Mouse (Mus musculus): ENCODE data around the gene Eef1akmt4. TPM values are rescaled to one million over a fixed set of nuclear protein-coding genes. Genes with fewer than 3 reads are reported as not detected.
A peak's percentile ranks its signal among the peaks of the same experiment; 100 is the strongest.

Gene Eef1akmt4
- polyA plus RNA-seq, 1 experiment = 7.2 TPM

DNA sequence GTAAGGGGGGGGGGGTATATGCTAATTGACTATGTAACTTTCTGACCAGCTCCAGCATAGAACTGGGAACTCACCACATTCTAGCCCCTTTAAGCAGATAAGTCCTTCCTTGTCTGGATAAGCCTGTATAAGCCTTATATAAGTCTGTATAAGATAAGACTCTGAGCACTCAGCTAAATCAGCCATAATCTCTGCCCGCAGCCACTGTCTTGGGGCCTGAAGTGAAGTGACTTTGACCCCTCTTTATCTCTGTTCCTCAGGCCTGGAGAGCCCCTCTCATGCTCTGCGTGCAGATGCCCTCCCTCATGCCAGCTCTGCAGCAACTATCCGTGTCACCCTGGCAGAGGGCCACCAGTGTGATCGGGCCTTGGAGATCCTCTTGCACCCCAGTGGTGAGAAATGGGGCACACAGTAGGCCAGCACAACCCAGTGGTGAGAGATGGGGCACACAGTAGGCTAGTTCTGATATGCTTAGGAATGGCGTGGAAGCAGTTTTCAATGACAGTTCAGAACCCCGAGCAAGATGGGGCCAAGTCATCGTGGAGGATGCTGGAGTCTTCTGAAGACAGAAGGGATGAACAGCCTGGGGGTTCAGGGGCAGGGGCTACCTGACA lies 16.2 kb upstream of the Eef1akmt4 start:
- Histone ChIP-seq H3K36me3 (ENCODE audit: control insufficient read depth, insufficient read depth, low read length) (no peaks in the 10 kb centered on the region), H3K4me1 (ENCODE audit: control insufficient read depth, insufficient read depth, insufficient read length, low read length) (peaks cover 5% of the 10 kb centered on the region), H3K27me3 (ENCODE audit: control insufficient read depth, insufficient read depth, low read length) (peaks cover 18% of the 10 kb centered on the region), H3K4me3 (ENCODE audit: low read depth, low read length) (no peak overlapping the region), H3K27ac (ENCODE audit: insufficient read depth, low read depth, low read length) (no peak overlapping the region)
- TF ChIP-seq CTCF (IDR thresholded peaks at IDR 0.05; ENCODE audit: extremely low read depth, insufficient read length, insufficient replicate concordance, low read depth, low read length) = no peak
- no peak for TF ChIP-seq POLR2A (IDR thresholded peaks at IDR 0.05; ENCODE audit: low read depth, low read length)
- 55% methylated on average over 7 of the region's 7 CpGs for whole genome bisulfite sequencing

DNA sequence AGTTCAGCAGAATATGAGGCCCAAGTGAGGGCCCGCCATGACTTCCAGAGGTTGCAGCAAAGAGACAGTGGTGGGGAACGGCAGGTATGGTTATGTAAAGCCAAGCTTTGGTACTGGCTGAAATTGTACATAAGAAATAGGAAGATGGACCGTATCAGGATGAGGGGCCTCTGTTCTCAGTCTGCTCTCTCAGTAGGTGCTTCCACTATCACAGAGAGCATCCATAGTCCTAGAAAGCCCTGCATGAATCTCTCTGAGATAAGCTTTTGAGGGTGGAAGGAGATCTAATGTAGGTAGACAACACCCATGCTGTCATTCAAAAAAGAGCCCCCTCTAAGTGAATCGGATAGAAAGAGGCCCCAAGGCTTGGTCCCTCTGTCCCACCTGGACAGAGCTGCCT lies 15.7 kb upstream of the Eef1akmt4 start:
- no peak overlapping the region for H3K27ac ChIP-seq (ENCODE audit: insufficient read depth, low read depth, low read length)
- no peak overlapping the region for H3K4me3 ChIP-seq (ENCODE audit: low read depth, low read length)
- H3K36me3 ChIP-seq (ENCODE audit: control insufficient read depth, insufficient read depth, low read length) = no peaks in the 10 kb centered on the region
- peaks cover 12% of the 10 kb centered on the region for H3K27me3 ChIP-seq (ENCODE audit: control insufficient read depth, insufficient read depth, low read length)
- TF ChIP-seq POLR2A (IDR thresholded peaks at IDR 0.05; ENCODE audit: low read depth, low read length) (no peak), CTCF (IDR thresholded peaks at IDR 0.05; ENCODE audit: extremely low read depth, insufficient read length, insufficient replicate concordance, low read depth, low read length) (no peak)
- 90% methylated on average over 4 of the region's 4 CpGs for WGBS
- peaks cover 2% of the 10 kb centered on the region; the same call in 1 of the 2 replicates for H3K4me1 ChIP-seq (ENCODE audit: control insufficient read depth, insufficient read depth, insufficient read length, low read length)

DNA sequence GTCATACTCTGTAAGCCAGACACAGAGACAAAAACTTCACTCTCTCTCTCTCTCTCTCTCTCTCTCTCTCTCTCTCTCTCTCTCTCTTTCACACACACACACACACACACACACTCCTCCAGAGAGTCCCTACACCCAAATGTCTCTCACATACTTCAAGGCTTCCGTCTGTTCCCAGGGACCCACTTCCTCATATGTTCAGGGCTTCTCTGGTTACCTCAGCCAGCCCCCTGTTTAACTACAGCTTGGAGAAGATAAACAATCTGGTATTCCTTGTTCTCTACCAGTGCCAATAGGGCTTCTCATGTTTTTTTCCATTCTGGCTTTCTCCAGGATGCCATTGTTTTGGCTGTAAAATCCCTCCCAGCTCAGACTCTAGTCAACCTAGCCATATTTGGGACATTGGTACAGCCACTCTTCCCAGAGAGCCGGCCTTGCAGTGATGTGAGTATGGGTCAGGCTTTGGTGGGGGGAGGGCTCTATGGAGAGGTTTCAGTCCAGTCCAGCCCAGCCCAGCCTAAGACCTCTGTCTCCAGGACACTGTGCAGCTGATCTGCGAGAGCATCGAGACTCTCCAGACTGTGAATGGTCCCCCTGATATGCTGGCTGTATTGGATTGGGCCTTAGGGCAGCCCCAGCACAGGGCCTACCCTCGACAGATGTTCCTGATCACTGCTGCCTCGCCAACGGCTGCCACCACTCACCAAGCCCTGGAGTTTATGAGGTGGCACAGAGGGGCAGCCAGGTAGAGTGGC lies 14.5 kb upstream of the Eef1akmt4 start:
- H3K4me1 ChIP-seq (ENCODE audit: control insufficient read depth, insufficient read depth, insufficient read length, low read length) = peaks cover 2% of the 10 kb centered on the region; the same call in 1 of the 2 replicates
- peaks cover 1% of the 10 kb centered on the region; the same call in 1 of the 2 replicates for H3K27me3 ChIP-seq (ENCODE audit: control insufficient read depth, insufficient read depth, low read length)
- no peak overlapping the region for H3K27ac ChIP-seq (ENCODE audit: insufficient read depth, low read depth, low read length)
- WGBS = 59% methylated on average over 7 of the region's 7 CpGs
- no peak overlapping the region for H3K4me3 ChIP-seq (ENCODE audit: low read depth, low read length)
- H3K36me3 ChIP-seq (ENCODE audit: control insufficient read depth, insufficient read depth, low read length) = no peaks in the 10 kb centered on the region
- TF ChIP-seq POLR2A (IDR thresholded peaks at IDR 0.05; ENCODE audit: low read depth, low read length) (no peak), CTCF (IDR thresholded peaks at IDR 0.05; ENCODE audit: extremely low read depth, insufficient read length, insufficient replicate concordance, low read depth, low read length) (no peak)

DNA sequence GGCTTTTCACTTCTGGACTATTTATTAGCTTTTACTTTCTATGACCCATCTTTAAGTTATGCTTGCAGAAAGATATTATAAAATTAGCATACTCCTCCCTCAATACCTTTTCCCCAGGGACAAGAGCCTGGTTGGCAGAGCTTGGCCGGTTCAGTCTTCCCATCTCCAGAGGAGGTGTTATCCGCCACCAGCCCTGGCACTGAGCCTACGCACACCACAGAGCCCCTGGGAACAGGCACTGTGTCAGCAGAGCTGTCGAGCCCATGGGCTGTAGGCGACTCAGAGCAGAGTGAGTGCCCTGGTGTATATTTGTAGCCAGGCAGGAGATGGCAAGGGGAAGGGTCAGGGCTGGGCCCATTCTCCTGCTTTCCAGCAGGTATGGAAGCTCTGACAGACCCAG lies 10.9 kb upstream of the Eef1akmt4 start:
- WGBS = 72% methylated on average over 5 of the region's 5 CpGs
- H3K27me3 ChIP-seq (ENCODE audit: control insufficient read depth, insufficient read depth, low read length) = no peaks in the 10 kb centered on the region
- H3K4me3 ChIP-seq (ENCODE audit: low read depth, low read length) = no peak overlapping the region
- no peak for TF ChIP-seq CTCF (IDR thresholded peaks at IDR 0.05; ENCODE audit: extremely low read depth, insufficient read length, insufficient replicate concordance, low read depth, low read length)
- no peak for TF ChIP-seq POLR2A (IDR thresholded peaks at IDR 0.05; ENCODE audit: low read depth, low read length)
- H3K27ac ChIP-seq (ENCODE audit: insufficient read depth, low read depth, low read length) = no peak overlapping the region
- H3K4me1 ChIP-seq (ENCODE audit: control insufficient read depth, insufficient read depth, insufficient read length, low read length) = no peaks in the 10 kb centered on the region
- peaks cover 6% of the 10 kb centered on the region for H3K36me3 ChIP-seq (ENCODE audit: control insufficient read depth, insufficient read depth, low read length)

DNA sequence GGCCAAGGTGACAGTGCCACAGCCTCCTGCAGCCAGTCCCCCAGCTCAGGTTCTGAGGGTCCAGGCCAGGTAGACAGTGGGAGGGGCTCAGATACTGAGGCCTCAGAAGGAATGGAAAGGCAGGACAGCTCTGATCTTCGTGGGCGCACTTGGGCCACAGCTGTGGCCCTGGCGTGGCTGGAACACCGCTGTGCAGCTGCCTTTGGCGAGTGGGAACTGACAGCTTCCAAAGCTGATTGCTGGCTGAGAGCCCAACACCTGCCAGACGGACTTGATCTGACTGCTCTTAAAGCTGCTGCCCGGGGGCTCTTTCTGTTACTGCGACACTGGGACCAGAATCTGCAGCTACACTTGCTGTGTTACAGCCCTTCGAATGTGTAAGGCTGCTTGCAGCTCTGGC lies 6.7 kb upstream of the Eef1akmt4 start:
- Histone ChIP-seq H3K36me3 (ENCODE audit: control insufficient read depth, insufficient read depth, low read length) (peaks cover 18% of the 10 kb centered on the region), H3K4me1 (ENCODE audit: control insufficient read depth, insufficient read depth, insufficient read length, low read length) (no peaks in the 10 kb centered on the region), H3K27me3 (ENCODE audit: control insufficient read depth, insufficient read depth, low read length) (no peaks in the 10 kb centered on the region), H3K4me3 (ENCODE audit: low read depth, low read length) (no peak overlapping the region), H3K27ac (ENCODE audit: insufficient read depth, low read depth, low read length) (no peak overlapping the region)
- 51% methylated on average over 9 of the region's 9 CpGs for WGBS
- TF ChIP-seq CTCF (IDR thresholded peaks at IDR 0.05; ENCODE audit: extremely low read depth, insufficient read length, insufficient replicate concordance, low read depth, low read length) (no peak), POLR2A (IDR thresholded peaks at IDR 0.05; ENCODE audit: low read depth, low read length) (no peak)

DNA sequence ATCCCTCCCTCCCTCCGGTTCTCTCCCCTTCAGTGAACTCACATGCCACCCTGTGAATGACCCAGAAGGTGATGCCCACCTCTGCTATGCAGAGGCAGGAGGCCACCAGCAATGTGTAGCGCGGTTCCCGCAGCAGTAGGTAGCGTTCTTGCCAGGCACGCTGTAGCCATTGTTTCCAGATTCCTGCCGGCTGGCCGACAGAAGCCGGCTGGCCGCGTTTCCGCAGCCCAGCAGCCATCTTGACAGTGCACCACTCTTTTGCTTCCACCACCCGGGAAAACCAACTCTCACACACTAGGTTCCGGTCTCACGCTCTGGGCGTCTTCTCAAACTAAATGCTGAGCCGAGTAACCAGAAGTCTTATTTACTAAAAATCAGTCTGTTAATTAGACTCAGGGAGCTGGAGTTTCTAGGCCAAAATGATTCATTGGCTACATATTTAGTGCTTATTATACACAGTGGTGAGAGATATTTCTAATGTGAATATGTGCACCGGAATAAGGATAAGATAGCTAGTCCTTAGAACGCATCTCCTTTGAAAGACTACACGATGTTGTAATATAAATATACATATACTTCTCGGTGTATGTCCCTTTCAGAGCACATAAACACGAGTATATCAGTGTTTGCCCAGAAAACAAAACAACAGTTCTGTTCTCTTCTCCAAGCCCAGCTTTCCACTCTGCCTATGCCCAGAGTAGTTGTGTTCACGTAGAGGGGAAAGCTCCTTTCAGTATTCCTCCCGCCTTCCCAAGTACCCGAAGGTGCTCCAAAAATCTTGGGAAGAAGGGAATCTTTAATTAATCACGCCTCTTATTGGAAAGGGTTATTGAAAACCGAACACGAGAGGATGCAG lies 664 bp upstream of the Eef1akmt4 start:
- TF ChIP-seq CTCF (IDR thresholded peaks at IDR 0.05; ENCODE audit: extremely low read depth, insufficient read length, insufficient replicate concordance, low read depth, low read length) = no peak
- TF ChIP-seq POLR2A (IDR thresholded peaks at IDR 0.05; ENCODE audit: low read depth, low read length) = peak; percentile 84; the same call in 1 of the 2 replicates
- H3K27me3 ChIP-seq (ENCODE audit: control insufficient read depth, insufficient read depth, low read length) = no peaks in the 10 kb centered on the region
- peaks cover 9% of the 10 kb centered on the region for H3K36me3 ChIP-seq (ENCODE audit: control insufficient read depth, insufficient read depth, low read length)
- WGBS = under 1% methylated on average over 28 of the region's 28 CpGs
- H3K4me3 ChIP-seq (ENCODE audit: low read depth, low read length) = peak overlapping the region; percentile 97
- peaks cover 2% of the 10 kb centered on the region; the same call in 1 of the 2 replicates for H3K4me1 ChIP-seq (ENCODE audit: control insufficient read depth, insufficient read depth, insufficient read length, low read length)
- H3K27ac ChIP-seq (ENCODE audit: insufficient read depth, low read depth, low read length) = peak overlapping the region; percentile 19; the same call in 1 of the 2 replicates

All from small intestine, adult 2 months (tissue).